Mouse (Mus musculus): ENCODE measurements at regions not wholly inside any gene's neighbourhood (a gene's known extent, or its start where the extent isn't known, plus 50 kb on each side); places are given as distances from the start of the nearest gene placed in this dataset.
A peak's percentile ranks its signal among the peaks of the same experiment; 100 is the strongest.

DNA sequence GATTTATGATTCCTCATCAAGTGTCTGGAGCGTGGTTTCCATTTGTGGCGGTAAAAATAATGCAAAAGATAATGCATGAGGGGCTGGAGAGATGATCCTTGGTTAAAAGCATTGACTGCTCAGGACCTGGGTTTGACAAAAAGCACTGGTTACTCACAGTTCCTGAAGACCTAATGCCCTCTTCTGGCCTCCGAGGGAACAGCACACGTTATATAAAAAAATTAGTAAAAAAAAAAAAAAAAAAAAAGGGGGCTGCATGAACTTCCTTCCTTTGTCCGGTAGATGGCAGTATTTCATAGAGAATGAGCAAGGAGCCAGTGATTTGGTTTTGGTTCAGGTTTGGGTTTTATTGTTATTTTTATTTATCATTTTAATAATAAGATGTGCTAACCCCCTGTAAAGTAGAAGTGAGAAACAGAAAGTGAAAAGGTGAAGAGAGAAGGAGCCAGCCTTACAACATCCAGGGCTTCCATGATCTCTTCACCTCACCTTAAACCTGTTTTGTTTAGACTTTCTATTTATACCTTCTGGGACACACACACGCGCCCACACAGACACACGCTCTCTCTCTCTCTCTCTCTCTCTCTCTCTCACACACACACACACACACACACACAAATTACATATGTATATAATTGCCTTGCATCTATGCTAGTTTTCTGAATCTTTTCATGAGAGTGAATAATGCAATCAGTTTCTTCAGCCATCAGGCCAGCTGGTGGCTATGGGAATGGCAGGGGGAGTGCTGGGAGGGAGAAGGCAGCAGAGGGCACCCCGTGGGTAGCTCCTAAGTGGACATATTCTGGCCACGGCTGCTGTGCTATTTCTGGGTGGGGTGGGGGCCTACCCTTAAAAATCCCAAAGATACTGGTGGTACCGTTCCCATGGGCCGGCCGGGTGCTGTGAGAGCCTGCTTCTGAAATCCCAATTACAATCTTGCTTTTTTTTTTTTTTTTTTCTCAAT is 230.0 kb downstream of the Poteg start:
- Histone ChIP-seq H3K4me2 (no peak overlapping the region), H3K4me3 (replicated peaks) (no peak overlapping the region), H3K36me3 (no peaks in the 10 kb centered on the region), H3K4me1 (0 out of 2 replicates have a peak, but pooled peaks cover 4% of the 10 kb centered on the region), H3K9ac (no peak overlapping the region), H3K27me3 (no peaks in the 10 kb centered on the region), H3K9me3 (replicated peaks) (no peaks in the 10 kb centered on the region), H3K27ac (no peak overlapping the region)
- WGBS, result 38% methylated on average over 13 of the region's 13 CpGs
- 0 out of 2 replicates have a peak, but pooled peaks have one; percentile 49 for ATAC-seq (replicated peaks; ENCODE audit: low FRiP score)

DNA sequence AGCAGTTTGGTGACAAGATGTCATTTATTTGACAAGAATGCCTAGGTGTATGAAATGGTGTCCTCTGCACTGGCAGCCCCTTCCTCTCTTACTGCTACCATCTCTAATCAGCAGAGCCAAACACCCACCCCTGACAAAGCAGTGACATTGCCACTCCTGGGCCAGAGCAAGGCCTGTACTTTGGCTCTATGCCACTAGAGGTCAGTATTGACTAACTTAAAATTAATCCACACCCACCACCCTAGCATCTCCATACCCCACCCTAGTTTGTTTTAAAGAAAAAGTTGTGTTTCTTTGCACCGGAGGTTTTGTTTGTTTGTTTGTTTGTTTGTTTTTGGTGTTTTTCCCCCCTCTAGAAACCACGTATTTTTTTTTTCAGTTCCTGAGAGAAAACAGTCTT is 231.7 kb downstream of the Poteg start:
- 7% methylated on average over 2 of the region's 2 CpGs for WGBS

DNA sequence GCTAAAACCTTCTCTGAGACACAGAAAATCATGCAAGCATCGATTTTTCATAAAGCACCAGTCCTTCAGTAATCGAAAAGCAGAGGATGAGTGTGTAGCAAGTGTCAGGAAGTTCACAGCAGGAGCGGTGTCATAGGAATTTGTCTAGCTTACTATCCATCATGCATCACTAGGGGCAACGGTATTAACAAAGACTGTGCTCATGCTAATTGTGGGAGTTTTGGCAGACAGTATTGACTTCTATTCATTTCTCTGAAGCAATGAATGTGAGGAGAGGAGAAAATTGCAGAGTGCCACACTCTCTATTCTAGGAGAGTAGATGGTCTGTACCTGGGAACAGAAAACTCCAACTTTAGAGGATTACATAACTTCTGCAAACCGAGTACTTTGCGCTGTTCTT is 274.5 kb downstream of the Poteg start:
- H3K9ac ChIP-seq, result no peak overlapping the region
- H3K27ac ChIP-seq, result no peak overlapping the region
- H3K4me1 ChIP-seq, result no peaks in the 10 kb centered on the region
- no peak overlapping the region for H3K4me3 ChIP-seq (replicated peaks)
- no peaks in the 10 kb centered on the region for H3K27me3 ChIP-seq
- H3K9me3 ChIP-seq (replicated peaks), result no peaks in the 10 kb centered on the region
- no peak for ATAC-seq (replicated peaks; ENCODE audit: low FRiP score)
- H3K4me2 ChIP-seq, result no peak overlapping the region
- WGBS, result 83% methylated on average over 6 of the region's 6 CpGs
- no peaks in the 10 kb centered on the region for H3K36me3 ChIP-seq

More for the DNA sequence above, 231.7 kb downstream of the Poteg start:
- H3K9ac ChIP-seq, result no peak overlapping the region
- H3K4me1 ChIP-seq, result 0 out of 2 replicates have a peak, but pooled peaks cover 4% of the 10 kb centered on the region
- H3K36me3 ChIP-seq, result no peaks in the 10 kb centered on the region
- H3K27ac ChIP-seq, result no peak overlapping the region
- no peak overlapping the region for H3K4me2 ChIP-seq
- peak; percentile 60; the same call in 1 of the 2 replicates for ATAC-seq (replicated peaks; ENCODE audit: low FRiP score)
- no peaks in the 10 kb centered on the region for H3K27me3 ChIP-seq
- no peaks in the 10 kb centered on the region for H3K9me3 ChIP-seq (replicated peaks)
- H3K4me3 ChIP-seq (replicated peaks), result no peak overlapping the region

DNA sequence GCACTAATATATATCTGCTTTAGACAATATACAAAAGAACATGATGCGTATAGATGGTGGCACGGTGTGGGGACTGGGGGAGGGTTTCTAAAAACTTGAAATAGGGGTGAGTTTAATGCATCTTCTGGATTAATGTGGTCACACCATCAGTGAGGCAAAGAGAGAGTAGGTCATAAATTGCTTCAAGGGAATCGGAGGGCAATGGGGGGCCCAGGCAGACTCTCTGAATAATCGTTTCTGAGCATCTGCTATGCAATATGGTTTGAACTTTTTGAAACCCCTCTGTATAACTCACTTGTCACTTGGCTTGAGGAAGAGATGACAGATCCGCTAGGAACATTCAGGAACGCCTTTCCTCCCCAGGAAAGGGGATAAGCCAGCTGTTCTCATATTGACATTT is 322.8 kb downstream of the Poteg start:
- Histone ChIP-seq H3K4me3 (replicated peaks) (no peak overlapping the region), H3K4me1 (no peaks in the 10 kb centered on the region), H3K36me3 (no peaks in the 10 kb centered on the region), H3K9ac (no peak overlapping the region), H3K9me3 (replicated peaks) (no peaks in the 10 kb centered on the region), H3K27ac (no peak overlapping the region), H3K27me3 (no peaks in the 10 kb centered on the region), H3K4me2 (no peak overlapping the region)
- ATAC-seq (replicated peaks; ENCODE audit: low FRiP score), result no peak
- WGBS, result 81% methylated on average over 6 of the region's 6 CpGs

DNA sequence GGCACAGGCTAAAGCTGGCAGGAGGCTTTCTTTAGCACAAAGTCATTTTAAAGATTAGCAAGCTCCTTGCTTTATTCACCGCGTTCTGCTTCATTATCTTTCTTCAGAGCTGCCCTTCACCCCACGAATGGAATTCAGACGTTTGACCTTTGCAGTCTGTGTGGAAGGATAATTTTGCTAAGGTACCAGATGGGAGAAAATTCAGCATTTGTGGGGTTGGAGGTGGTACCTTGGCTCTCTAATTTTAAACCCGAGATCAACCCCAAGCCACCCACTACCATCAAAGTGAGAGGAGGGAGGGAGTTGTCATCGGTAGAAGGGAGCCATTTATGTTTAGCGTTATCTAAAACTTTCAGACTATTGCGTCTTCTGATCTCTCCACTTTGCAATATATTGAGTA is 323.3 kb downstream of the Poteg start:
- Histone ChIP-seq H3K9me3 (replicated peaks) (no peaks in the 10 kb centered on the region), H3K4me3 (replicated peaks) (no peak overlapping the region), H3K4me2 (no peak overlapping the region), H3K27me3 (no peaks in the 10 kb centered on the region), H3K36me3 (no peaks in the 10 kb centered on the region), H3K9ac (no peak overlapping the region), H3K27ac (no peak overlapping the region), H3K4me1 (no peaks in the 10 kb centered on the region)
- WGBS, result 69% methylated on average over 8 of the region's 8 CpGs
- ATAC-seq (replicated peaks; ENCODE audit: low FRiP score), result no peak

DNA sequence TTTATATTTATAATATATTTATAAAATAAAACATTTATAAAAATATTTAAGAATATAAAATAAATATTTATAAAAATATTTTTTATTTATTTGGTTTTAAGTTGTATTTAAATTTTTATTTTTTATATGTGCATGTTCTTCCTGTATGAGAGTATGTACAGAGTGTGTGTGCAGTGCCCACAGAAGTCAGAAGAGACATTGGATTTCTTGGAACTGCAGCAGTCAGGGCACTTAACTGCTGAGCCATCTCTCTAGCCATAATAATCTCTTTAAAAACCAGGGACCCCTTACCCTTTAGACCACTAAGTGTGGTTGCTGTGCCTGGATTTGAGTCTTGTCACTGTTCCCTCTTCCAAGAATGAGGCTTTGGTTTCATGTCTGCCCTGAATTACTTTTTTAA is 323.8 kb downstream of the Poteg start:
- H3K4me1 ChIP-seq, result no peaks in the 10 kb centered on the region
- ATAC-seq (replicated peaks; ENCODE audit: low FRiP score), result no peak
- no peaks in the 10 kb centered on the region for H3K27me3 ChIP-seq
- no peak overlapping the region for H3K9ac ChIP-seq
- H3K27ac ChIP-seq, result no peak overlapping the region
- no peak overlapping the region for H3K4me2 ChIP-seq
- H3K9me3 ChIP-seq (replicated peaks), result no peaks in the 10 kb centered on the region
- H3K36me3 ChIP-seq, result no peaks in the 10 kb centered on the region
- H3K4me3 ChIP-seq (replicated peaks), result no peak overlapping the region

DNA sequence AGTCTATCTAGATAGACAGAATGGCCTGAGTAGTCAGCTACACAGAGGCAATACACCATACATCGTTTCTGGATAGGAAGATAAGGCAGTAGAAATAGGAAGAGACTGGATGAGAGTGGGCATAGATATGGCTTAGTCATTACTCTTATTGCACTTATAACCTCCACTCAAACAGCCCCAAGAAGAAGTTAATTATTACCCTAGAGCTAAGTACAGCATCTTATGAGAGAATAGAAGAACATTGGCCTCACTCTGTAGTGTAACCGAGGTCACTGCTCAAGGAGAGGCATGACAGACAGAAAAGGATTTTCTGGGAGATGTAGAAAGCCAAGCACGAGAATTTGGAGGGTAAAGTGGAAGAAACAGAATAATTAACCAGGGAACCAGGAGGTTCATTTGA is 331.5 kb downstream of the Poteg start:
- H3K9ac ChIP-seq, result no peak overlapping the region
- H3K4me1 ChIP-seq, result no peaks in the 10 kb centered on the region
- 68% methylated on average over 3 of the region's 3 CpGs for WGBS
- H3K36me3 ChIP-seq, result no peaks in the 10 kb centered on the region
- H3K27me3 ChIP-seq, result no peaks in the 10 kb centered on the region
- 0 out of 2 replicates have a peak, but pooled peaks have one; percentile 49 for ATAC-seq (replicated peaks; ENCODE audit: low FRiP score)
- H3K9me3 ChIP-seq (replicated peaks), result no peaks in the 10 kb centered on the region
- H3K4me2 ChIP-seq, result no peak overlapping the region
- H3K4me3 ChIP-seq (replicated peaks), result no peak overlapping the region
- no peak overlapping the region for H3K27ac ChIP-seq

Data from kidney, embryonic 15.5 days (tissue).